ENCODE assay signal across 8 mouse cellular contexts in the genomic region with DNA sequence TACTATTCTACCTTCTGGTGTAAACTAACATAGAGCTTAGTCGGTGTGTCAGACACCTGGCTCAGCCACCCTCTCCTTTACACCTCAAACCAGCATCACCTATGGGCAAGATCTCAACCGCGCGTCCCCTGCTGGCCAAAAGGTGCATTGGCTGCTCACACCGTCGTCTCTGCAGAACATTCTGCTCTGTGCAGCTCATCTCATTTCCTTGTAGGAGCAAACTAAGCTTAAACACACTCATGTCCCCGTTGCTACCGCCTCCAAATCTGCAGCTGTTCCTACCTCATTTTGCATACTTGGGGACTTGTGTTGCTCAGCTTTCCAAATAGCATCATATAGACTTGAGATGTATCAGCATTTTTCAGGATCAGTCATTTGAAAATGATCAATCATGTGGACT. TPM values are rescaled to one million over a fixed set of nuclear protein-coding genes. Genes with fewer than 3 reads are reported as not detected.
DNase-seq lines count a peak whose midpoint lies in the region; ATAC-seq and TF ChIP-seq lines count a peak whose summit lies in the region.

No protein-coding gene starts in this region.

- no peaks in the 10 kb centered on the region for H3K27me3 ChIP-seq in spleen, adult 2 months (ENCODE audit: control insufficient read depth, insufficient read depth, low read length)
- H3K27me3 ChIP-seq in limb, embryonic 11.5 days (ENCODE audit: control insufficient read depth, insufficient read depth, low read length), result no peaks in the 10 kb centered on the region
- H3K27me3 ChIP-seq in stomach, postnatal 0 days (ENCODE audit: control insufficient read depth, insufficient read depth, low read length), result no peaks in the 10 kb centered on the region

- H3K4me1 ChIP-seq in spleen, adult 2 months (ENCODE audit: control insufficient read depth, insufficient read depth, insufficient read length), result no peaks in the 10 kb centered on the region
- no peaks in the 10 kb centered on the region for H3K4me1 ChIP-seq in limb, embryonic 11.5 days (ENCODE audit: control insufficient read depth, insufficient read depth, low read length)
- H3K4me1 ChIP-seq in stomach, postnatal 0 days (replicated peaks; ENCODE audit: control insufficient read depth, insufficient read depth), result no peaks in the 10 kb centered on the region

- peak; percentile 75 for TF ChIP-seq CTCF in spleen, adult 2 months (IDR thresholded peaks at IDR 0.05; ENCODE audit: extremely low read depth, insufficient read depth, insufficient read length, insufficient replicate concordance)
- peak; percentile 86 for TF ChIP-seq CTCF in stomach, postnatal 0 days (IDR thresholded peaks at IDR 0.05; ENCODE audit: low read depth)

- ATAC-seq in limb, embryonic 11.5 days (ENCODE audit: insufficient number of reproducible peaks, low FRiP score, low TSS enrichment, low read depth), result no peak
- ATAC-seq in stomach, postnatal 0 days (ENCODE audit: low FRiP score, low TSS enrichment), result peak; percentile 73

- peak; percentile 46 to 56 for DNase-seq in frontal cortex, adult 2 months (ENCODE audit: extremely low spot score in 1 of 2, low spot score in 1 of 2)
- DNase-seq in frontal cortex, postnatal 10 days (ENCODE audit: low spot score in 2 of 2), result no peak
- peak in 1 of 2 experiments; percentile 20 for DNase-seq in spleen, adult 2 months (ENCODE audit: low read depth in 1 of 2, low spot score in 2 of 2)
- no peak for DNase-seq in spleen, postnatal 14 days (ENCODE audit: low spot score in 2 of 2)
- DNase-seq in embryo, embryonic 9.5 days (ENCODE audit: extremely low spot score), result peak; percentile 44
- DNase-seq in limb, embryonic 11.5 days (ENCODE audit: low spot score), result peak; percentile 62
- DNase-seq in stomach, postnatal 0 days (ENCODE audit: low spot score), result peak; percentile 72
- DNase-seq in heart, adult 9 months (ENCODE audit: low spot score in 2 of 2), result no peak

- WGBS in spleen, adult 2 months, result 26% methylated on average over 8 of the region's 8 CpGs
- 22% methylated on average over 8 of the region's 8 CpGs for WGBS in limb, embryonic 11.5 days
- 23% methylated on average over 8 of the region's 8 CpGs for WGBS in stomach, postnatal 0 days

- no peak overlapping the region for H3K27ac ChIP-seq in spleen, adult 2 months (ENCODE audit: insufficient read depth, low read length)
- H3K27ac ChIP-seq in limb, embryonic 11.5 days (replicated peaks; ENCODE audit: low read depth, low read length), result no peak overlapping the region
- H3K27ac ChIP-seq in stomach, postnatal 0 days (replicated peaks), result no peak overlapping the region

- no peaks in the 10 kb centered on the region for H3K36me3 ChIP-seq in spleen, adult 2 months (ENCODE audit: control insufficient read depth, insufficient read depth, low read length)
- no peaks in the 10 kb centered on the region; the same call in 1 of the 2 replicates for H3K36me3 ChIP-seq in limb, embryonic 11.5 days (ENCODE audit: control insufficient read depth, insufficient read depth, low read length)
- peaks cover 2% of the 10 kb centered on the region for H3K36me3 ChIP-seq in stomach, postnatal 0 days (ENCODE audit: control insufficient read depth, insufficient read depth, low read length)

- no peak for TF ChIP-seq EP300 in stomach, postnatal 0 days (optimal IDR thresholded peaks at IDR 0.05)

- H3K9me3 ChIP-seq in limb, embryonic 11.5 days (ENCODE audit: control insufficient read depth, low read length), result no peaks in the 10 kb centered on the region
- H3K9me3 ChIP-seq in stomach, postnatal 0 days (ENCODE audit: control insufficient read depth, low read length), result no peaks in the 10 kb centered on the region

- no peak overlapping the region for H3K4me2 ChIP-seq in limb, embryonic 11.5 days (ENCODE audit: low read depth, severe bottlenecking)
- no peak overlapping the region for H3K4me2 ChIP-seq in stomach, postnatal 0 days (replicated peaks; ENCODE audit: low read depth)

- no peak overlapping the region for H3K4me3 ChIP-seq in spleen, adult 2 months (ENCODE audit: extremely low read depth, insufficient read depth, insufficient read length)
- H3K4me3 ChIP-seq in limb, embryonic 11.5 days (ENCODE audit: low read depth, low read length), result no peak overlapping the region
- no peak overlapping the region for H3K4me3 ChIP-seq in stomach, postnatal 0 days (ENCODE audit: low read depth, low read length)

- no peak overlapping the region for H3K9ac ChIP-seq in limb, embryonic 11.5 days (ENCODE audit: low read length)
- H3K9ac ChIP-seq in stomach, postnatal 0 days (ENCODE audit: low read length), result no peak overlapping the region

- no peak for TF ChIP-seq POLR2A in spleen, adult 2 months (IDR thresholded peaks at IDR 0.05; ENCODE audit: low read depth, low read length)

RNA-seq across cellular contexts. Expression of a gene that starts 14.7 kb away (rescaled TPM):
- 14.6 and 14.8 TPM in 2 replicates for polyA plus RNA-seq in frontal cortex, adult 2 months (2012; rRNA removed)
- 5.3 and 8.1 TPM in 2 replicates for polyA plus RNA-seq in spleen, adult 2 months (2012; rRNA removed)
- polyA plus RNA-seq in limb, embryonic 11.5 days (2014; fragmentation: Nextera tagmentation; extraction: Ambion mirVana), result 58.3 and 59.5 TPM in 2 replicates
- 52.0 and 52.5 TPM in 2 replicates for polyA plus RNA-seq in stomach, postnatal 0 days (2015; fragmentation: Nextera tagmentation; extraction: Ambion mirVana)

RNA-seq across cellular contexts. Expression of a gene that starts 23.2 kb away (rescaled TPM):
- polyA plus RNA-seq in frontal cortex, adult 2 months (2012; rRNA removed), result 20.3 and 20.9 TPM in 2 replicates
- polyA plus RNA-seq in spleen, adult 2 months (2012; rRNA removed), result 2.1 and 2.4 TPM in 2 replicates
- polyA plus RNA-seq in limb, embryonic 11.5 days (2014; fragmentation: Nextera tagmentation; extraction: Ambion mirVana), result 27.1 and 35.6 TPM in 2 replicates
- polyA plus RNA-seq in stomach, postnatal 0 days (2015; fragmentation: Nextera tagmentation; extraction: Ambion mirVana), result 14.9 and 17.0 TPM in 2 replicates

Comparison
In these comparisons a context has a peak if more than half of its experiments do, and no peak if none do; other contexts are left out.
1. DNase-seq: peak in frontal cortex, adult 2 months (2 of 2), embryo, embryonic 9.5 days (single experiment), limb, embryonic 11.5 days (single experiment) and stomach, postnatal 0 days (single experiment); none in frontal cortex, postnatal 10 days (0 of 2), spleen, postnatal 14 days (0 of 2) and heart, adult 9 months (0 of 2).